Mouse (Mus musculus): ENCODE results near the gene Dynlt1c.
"Not testable (repeated sequence)": the region's sequence is repeated elsewhere in the genome, so short reads cannot be mapped to it uniquely, and the experiment has no call there.

The Dynlt1c gene

DNA sequence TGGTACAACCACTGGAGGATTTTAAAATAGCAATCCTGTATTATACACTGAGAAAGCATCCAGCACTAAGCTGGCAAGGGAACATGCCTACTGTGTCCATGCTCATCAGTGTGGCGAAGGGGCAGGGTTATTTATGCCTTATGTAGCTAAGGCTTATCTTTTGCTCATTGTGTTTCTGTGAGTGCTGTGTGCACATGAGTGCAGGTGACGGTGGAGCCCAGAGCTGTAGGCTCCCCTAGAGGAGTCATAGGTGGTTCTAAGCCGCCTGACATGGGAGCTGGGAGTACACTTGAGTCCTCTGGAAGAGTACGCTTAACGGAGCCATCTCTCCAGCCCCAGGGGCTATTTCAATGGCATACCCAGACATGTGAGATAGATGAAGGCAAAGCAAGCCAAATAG lies 17.8 kb downstream of the Dynlt1c start:
- DNase-seq (ENCODE audit: low spot score in 2 of 2): not testable (repeated sequence)

DNA sequence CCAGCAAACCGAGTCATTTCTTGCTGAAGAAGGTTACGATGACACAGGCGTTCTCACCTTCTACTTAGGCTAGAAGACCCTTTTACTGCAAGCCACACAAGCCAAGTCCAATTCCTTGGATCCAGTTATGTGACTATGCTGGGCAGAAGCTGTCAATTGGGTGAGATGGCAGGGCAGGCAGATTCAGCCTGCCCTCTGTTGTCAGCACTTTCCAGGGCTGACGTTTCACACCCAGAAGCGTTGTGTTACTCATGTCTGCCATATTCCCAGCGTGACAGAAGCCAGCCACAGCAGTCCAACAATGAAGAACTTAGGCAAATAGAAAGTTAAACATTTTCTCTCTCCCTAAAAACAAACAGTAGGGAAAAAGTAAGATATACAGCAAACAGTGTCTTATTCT lies 18.6 kb downstream of the Dynlt1c start:
- not testable (repeated sequence) for DNase-seq (ENCODE audit: low spot score in 2 of 2)

DNA sequence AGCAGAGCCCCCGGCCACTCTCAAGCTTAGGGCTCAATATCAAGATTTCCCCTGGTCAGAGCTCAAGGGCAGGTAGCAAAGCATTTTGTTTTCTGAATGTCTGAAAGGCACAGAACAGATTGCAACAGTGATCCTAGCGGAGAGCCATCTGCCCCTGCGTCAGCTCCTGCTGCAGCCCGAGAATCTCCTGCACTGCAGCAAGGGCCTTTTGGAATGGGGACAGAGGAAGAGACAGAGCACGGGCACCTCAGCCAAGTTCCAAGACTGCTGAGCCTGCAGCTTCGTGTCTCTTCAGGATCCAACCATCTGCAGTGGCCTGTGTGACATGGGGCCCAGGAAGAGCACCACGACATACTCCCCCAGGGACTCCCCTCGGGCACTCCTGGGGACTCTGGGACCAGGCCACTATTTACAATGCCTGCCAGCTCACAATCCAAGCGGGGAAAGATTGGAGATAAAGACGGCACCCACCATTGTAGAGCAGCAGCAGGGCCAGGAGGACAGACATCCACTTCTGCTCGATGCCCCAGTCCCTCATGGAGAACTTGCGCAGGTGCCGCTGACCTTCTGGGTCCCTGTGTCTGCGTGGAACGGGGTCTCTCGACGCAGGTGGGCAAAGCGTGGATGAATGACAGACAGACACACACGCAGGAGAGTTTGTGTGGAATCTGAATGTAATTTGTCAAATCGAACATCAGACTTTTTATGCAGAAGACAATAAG lies 19.4 kb downstream of the Dynlt1c start:
- DNase-seq (ENCODE audit: low spot score in 2 of 2): not testable (repeated sequence)

DNA sequence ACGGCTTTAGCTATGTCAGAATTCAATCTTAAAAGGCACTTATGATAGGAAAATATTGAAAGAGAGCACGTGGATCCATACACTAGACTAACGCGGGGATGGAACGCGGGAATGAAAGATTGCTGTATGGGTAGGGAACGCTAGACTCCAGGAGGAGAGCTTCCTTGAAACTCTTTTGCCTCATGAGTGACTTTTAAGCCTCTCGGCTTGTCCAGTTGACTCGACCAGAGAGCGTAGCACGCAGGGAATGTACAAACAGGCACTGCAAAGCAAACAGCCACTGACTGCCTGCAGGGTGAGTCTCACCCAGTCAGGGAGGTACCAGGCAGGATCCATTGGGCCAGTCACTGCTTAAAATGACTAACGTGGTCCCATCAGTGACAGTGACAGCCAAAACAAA lies 20.5 kb downstream of the Dynlt1c start:
- DNase-seq (ENCODE audit: low spot score in 2 of 2): not testable (repeated sequence)

DNA sequence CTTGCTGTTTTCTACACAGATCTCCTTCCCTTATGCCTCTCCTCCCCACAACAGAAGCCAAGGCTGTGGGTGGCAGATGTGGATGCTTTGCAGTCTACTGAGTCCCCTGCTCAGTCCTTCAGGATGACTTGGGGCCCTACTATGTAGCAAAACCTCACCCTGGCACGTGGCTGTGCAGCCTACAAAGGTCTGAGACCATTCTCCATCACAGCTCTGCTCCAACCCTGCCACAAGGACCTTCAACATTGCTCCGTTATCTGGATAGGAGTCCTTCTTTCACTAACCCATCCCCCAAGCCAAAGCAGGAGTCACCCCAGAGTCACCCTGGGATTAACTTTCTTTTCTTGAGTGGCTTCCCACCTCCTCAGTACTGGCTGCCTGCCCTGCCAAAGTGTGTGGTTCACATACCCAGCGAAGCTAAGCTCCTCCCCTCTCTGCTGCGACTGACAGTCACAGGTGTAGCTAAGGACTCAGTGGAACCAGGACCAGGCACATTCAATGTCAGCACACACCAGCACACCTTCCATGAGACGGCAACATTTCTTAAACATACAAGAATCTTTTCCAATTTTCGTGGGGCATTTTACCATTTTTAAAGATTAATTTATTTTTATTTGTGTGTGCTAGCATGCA lies 23.6 kb downstream of the Dynlt1c start:
- not testable (repeated sequence) for DNase-seq (ENCODE audit: low spot score in 2 of 2)

DNA sequence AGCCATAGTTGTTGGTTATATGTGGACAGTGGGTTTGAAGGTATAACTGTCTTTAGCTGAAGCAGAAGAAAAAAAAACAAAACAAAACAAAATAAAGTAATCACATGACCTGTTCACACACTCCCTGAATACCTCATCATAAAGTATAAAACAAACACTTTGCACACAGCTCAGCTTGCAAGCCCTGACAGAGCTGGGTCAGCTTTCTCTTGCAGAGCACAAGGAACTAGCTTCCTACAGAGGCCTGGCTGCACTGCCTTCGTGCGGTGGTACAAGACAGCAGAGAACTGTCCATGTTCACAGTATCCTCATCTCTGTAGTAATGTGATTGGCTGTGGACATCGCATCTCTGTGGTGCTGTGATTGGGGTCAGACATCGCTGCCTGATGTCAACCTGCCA lies 28.9 kb downstream of the Dynlt1c start:
- not testable (repeated sequence) for DNase-seq (ENCODE audit: low spot score in 2 of 2)

DNA sequence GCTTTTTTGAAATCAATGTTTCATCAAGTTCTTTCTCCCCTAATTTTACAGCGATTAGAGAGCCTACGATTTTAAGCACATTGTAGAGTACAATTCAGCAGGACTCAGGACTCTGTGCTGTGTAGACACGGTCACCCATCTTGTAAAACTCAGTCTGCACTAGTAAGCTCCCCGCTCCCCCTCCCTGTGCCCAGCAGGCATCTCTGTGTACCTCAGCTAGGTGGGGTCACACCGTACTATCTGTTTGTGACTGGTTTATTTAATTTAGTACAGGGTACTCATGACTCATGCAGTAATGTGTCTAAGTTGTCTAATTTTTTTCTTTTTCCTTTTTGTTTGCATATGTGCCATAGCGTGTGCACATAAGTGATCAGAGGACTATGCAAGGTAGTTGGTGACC lies 31.4 kb downstream of the Dynlt1c start:
- not testable (repeated sequence) for DNase-seq (ENCODE audit: low spot score in 2 of 2)

DNA sequence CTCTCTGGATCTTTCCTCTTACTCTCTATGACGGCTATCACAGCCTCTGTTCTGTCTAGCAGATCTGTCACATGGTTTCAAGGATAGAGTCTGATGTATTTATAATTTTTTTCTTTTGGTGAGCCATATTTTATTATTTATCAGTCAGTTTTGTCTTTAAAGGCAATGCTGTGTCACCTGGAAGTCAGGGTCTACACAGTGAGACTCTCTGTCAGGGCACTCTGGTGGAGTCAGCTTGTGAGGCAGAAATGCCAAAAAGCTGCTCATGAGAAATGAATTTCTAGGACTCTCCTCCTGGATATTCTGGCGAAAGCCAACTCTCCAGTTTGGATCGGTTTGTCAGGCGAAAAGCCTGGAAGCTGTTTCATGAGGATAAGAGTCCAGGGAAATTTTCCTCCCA lies 34.3 kb downstream of the Dynlt1c start:
- not testable (repeated sequence) for DNase-seq (ENCODE audit: low spot score in 2 of 2)

DNA sequence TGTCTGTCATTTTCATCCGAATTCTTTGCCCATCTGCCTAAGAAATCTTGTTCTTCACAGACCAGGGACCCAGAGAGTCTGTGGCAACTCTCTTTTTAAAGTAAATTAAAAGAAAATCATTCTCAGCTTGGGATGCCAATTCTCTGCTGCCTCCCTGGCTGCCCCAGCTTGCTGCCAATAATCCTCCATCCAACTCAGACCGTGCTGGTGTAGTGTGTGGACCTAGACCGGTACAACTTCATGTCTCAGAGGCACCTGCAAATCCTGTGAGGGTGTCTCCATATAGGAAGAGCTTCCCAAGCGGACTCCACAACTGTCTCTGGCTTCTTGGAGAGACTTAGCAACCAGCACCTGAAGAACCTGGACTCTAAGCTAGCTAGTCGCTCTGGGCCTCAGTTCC lies 35.4 kb downstream of the Dynlt1c start:
- DNase-seq (ENCODE audit: low spot score in 2 of 2): no peak

DNA sequence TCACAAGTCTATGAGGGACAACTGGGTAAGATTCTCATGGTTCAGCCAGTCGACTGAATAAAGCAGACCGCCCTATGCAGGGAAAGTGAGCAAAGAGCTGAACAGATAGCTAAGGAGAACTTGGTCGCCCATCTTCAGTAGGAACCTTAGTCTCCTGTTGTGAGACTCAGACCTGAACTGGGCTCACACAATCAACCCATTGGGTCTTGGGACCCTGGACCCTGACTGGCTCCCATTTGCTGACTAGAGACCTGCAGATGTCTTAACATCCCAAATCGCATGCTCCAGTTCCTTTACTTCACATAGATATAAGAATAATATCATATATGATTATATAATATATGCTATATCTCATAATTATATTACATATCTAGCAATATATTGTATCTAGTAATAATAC lies 36.0 kb downstream of the Dynlt1c start:
- DNase-seq (ENCODE audit: low spot score in 2 of 2): not testable (repeated sequence)

DNA sequence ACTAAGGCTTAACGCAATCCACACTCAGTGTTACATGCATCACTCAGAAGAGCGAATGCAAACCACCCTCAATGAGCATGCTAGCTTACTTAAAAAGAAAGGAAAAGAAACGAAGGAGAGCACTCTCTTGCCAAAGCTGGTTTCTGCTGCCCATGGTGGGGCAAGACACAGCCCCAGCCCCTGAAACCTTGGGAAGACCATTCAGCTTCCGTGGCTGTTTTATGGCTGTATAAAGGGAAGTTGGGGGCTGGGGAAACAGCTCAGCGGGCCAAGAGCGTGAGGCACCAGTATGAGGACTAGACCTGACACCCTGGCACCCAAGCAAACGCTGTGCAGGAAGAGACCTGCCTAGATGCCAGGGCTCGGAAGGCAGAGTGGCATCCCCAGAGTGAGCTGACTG lies 37.0 kb downstream of the Dynlt1c start:
- DNase-seq (ENCODE audit: low spot score in 2 of 2): not testable (repeated sequence)

DNA sequence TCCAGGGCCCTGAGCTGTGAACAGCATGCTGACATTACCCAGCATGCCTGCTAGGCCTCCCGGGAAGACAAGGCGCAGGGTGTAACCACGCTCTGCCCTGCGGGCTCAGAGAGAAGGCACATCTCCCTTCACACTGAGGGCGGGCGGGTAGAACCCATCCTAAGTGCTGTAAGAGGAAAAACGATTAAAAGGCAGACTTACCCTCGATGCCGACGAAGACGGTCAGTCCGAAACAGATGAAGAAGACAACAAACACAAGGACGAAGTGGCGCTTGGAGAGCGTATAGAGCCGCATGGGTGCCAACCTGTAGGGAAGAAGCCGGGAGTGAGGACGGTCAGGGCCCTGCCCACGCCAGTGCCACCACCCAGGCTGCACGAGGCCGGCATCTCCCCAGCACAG lies 38.0 kb downstream of the Dynlt1c start:
- DNase-seq (ENCODE audit: low spot score in 2 of 2): not testable (repeated sequence)

DNA sequence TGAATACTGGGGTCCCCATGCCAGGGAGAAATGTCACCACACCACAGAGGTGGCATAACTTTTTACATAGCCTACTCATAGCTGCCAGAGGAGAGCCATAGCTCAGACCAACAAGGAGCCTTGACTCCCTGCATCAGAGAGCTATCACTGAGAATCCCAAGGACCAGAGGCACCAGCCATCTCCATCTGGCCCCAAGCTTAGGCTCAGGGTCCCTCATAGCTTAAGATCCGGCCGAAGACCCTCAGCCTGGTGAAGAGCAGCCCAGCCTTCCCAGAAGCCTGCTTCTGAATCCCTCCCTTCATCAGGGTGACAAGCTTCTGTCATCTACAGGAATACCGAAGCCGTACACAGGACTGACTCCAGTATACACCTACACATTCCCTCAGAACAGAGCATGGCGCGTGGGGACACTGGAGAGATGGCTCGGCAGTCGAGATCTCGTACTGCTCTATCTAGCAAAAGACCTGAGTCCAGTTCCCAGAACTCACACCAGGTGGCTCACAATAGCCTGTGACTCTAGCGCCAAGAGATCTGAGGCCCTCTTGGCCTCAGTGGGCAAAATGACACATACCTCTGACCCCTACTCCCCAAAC lies 38.7 kb downstream of the Dynlt1c start:
- DNase-seq (ENCODE audit: low spot score in 2 of 2): not testable (repeated sequence)

DNA sequence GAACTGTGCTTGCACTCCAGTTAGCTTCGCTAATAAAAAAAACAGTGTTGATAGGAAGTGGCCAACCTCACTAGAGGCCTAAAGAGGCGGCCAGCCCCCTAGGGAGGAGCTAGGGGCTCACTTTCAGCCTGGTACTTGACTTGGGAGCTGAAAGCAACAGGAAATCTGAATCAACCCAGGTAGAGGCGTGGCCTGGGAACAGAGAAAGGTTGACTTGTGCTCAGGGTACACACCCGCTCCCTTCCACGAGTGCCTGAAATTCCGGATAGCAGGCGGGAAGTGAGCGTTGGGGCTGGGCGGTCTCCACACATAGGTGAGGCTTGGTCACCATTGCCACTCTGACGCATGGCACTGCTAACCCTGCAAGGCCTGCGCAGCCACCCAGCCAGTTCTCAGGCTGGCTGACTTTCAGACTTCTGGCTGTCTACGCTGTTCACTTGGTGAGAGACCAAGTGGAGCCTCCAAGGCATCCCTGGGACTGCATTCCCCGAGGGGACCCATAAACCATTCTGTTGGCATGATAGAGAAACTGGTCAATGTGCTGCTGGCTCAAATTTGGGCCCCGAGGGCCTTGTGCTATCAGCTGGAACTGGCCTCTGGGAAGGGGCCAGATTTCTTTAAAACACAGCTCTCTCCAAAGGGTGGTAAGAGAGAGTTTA lies 39.4 kb downstream of the Dynlt1c start:
- not testable (repeated sequence) for DNase-seq (ENCODE audit: low spot score in 2 of 2)

DNA sequence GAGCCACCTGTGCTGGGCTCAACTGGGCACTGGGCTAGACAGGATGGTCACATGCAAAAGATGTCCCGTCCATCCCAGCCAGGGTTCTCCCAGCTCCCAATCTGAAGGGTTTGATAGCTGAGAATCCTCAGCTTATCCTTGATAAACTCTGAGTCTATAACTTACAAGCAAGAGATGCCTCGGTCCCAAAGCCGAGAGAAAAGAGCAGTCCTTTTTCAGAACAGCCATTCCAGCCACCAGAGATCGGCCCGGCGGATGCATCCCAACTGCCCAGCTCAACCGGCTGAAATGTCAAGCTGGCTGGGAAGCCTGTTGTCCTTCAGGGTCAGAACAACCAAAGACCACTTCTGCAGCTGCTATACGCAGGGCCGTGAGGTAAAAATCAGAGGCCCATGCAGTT lies 42.7 kb downstream of the Dynlt1c start:
- not testable (repeated sequence) for DNase-seq (ENCODE audit: low spot score in 2 of 2)

DNA sequence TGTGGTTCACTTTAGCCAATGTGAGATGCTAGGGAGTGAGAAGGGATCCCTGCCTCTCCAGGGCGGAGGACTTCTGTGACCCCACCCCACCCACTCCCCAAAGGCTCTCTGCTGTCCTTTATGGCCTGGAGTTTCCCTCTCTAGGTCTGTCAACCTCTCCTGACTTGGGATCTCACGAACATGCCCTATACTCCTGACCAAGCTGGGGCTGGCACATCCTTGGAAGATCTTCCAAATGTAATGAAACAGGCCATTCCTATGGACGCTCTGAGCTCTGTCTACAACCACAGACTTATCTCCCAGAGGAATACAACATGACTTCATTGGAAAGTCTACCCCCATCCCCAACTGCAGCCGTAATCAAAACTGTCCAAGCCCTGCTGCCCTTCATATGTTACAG lies 43.2 kb downstream of the Dynlt1c start:
- not testable (repeated sequence) for DNase-seq (ENCODE audit: low spot score in 2 of 2)

DNA sequence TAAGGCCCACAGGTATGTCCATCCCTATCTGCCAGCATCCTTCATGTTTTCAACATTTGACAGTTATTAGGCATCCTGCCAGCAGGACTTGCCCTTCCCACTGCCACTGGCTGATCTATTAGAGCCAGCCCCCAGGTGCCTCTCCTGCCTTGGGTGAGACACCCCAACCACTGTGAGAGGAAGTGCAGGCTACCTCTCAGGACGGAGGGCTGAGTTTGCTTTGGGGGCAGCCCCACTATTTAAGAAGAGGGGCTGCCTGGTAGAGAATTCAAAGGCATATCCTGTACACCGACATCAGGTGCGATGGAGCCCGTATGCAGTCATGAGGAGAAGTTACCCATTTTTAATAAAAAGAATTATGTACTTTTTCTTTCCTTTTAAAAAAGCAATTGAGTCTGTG lies 44.2 kb downstream of the Dynlt1c start:
- DNase-seq (ENCODE audit: low spot score in 2 of 2): not testable (repeated sequence)

DNA sequence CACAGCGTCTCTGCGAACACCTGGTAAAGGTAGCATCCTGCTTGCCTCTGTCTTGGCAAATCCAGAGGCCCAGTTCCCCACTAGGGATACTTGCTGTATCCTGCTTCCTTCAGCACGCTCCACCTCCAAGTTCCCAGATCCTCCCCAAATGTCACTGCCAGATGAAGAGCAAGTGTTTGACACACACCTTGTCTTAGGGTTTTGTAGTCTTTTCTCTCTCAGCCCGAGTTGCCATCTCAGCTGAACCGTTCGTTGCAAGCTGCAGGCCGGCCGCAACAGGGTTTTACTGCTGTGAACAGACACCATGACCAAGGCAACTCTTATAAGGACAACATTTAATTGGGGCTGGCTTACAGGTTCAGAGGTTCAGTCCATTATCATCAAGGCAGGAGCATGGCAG lies 45.4 kb downstream of the Dynlt1c start:
- not testable (repeated sequence) for DNase-seq (ENCODE audit: low spot score in 2 of 2)

DNA sequence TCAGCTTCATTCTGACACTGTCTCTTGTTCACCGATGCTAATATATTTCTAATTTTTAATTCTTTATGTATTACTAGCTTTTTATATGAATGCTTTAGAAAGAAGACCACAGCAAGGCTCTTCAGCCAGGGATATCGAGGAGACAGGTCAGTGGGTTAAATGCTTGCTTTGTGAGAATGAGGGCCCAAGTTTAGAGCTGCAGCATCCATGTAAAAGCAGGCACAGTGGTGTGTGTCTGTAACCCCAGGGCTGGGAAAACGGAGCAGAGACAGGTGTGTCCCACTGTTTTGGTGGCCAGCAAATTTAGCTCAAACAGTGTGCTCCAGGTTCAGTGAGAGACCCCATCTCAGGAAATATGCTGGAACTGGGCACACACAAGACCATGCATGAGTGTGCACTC lies 46.0 kb downstream of the Dynlt1c start:
- DNase-seq (ENCODE audit: low spot score in 2 of 2): not testable (repeated sequence)

DNA sequence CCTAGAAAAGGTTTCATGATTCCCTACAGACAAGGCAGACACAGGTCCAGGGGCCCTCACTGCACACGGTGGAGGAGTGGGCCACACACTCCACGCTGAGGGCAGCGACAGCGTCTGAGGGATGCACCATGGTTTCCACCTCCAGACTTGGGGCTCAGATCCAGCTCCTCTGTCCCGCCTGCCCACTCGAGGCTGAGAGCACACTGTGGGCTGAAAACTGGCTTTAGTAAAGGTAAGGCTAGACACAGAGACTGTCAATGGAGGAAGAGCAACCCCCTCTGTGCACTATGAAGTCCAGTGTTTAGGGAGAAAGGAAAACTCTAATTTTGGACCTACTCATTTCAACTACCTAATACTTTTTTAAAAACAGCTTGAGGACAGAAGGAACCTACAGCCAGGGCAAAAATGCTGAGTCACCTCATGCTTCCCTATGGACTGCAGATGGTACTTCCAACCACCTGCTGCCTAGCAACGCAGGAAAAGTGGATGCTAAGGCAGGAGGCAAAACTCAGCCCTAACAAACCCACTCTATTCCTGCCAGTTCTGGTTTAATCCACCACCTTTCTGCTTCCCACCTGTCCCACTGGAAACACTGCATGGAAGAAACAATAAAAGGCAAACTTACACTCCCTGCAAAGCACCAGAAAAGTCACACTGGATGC lies 49.6 kb downstream of the Dynlt1c start:
- peak in 1 of 2 experiments; percentile 66 for DNase-seq (ENCODE audit: low spot score in 2 of 2)

DNA sequence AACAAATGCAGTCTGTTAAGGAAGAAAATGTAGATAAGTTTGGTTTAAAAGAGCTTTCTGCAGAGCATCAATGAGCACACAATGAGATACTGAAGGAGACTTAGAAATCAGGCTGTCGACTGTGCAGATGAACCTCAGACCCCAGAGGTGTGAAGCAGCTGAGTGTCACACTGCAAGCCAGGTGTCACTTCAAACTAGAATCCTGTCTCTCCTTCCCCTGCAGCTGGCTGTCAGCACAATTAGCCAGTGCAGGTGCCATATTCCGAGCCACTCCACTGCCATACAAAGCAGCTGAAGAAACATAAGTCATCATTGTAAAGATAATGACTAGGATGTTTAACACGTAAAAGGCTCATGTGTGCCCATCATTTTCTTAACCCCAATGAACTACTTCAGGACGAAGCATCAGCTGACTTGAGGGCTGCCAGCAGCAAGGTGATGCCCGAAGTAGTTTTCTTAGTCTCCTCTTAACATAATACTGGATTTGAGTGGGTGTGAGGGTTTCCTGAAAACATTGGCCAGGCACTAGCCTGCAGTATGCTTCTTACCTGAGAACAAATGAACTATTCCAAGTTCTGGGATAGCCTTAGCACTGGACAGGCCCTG lies 52.0 kb downstream of the Dynlt1c start:
- not testable (repeated sequence) for DNase-seq (ENCODE audit: low spot score in 2 of 2)
